In genomic region chr8:84654597-84654996, GRCm38 (mm10) we compare ENCODE assay signal across 8 mouse cellular contexts. TPM values are rescaled to one million over a fixed set of nuclear protein-coding genes. Genes with fewer than 3 reads are reported as not detected.
DNase-seq lines count a peak whose midpoint lies in the region; ATAC-seq and TF ChIP-seq lines count a peak whose summit lies in the region.

No protein-coding gene starts in this region.

- no peak overlapping the region for H3K9ac ChIP-seq in lung, postnatal 0 days (replicated peaks; ENCODE audit: low read depth)
- H3K9ac ChIP-seq in hindbrain, embryonic 12.5 days = no peak overlapping the region
- no peak overlapping the region for H3K9ac ChIP-seq in neural tube, embryonic 12.5 days

- H3K4me3 ChIP-seq in lung, postnatal 0 days (ENCODE audit: low read depth, low read length) = no peak overlapping the region
- H3K4me3 ChIP-seq in embryonic facial prominence, embryonic 10.5 days = peak overlapping the region; percentile 59; the same call in 1 of the 2 replicates
- H3K4me3 ChIP-seq in hindbrain, embryonic 12.5 days = no peak overlapping the region
- no peak overlapping the region for H3K4me3 ChIP-seq in neural tube, embryonic 12.5 days

- no peaks in the 10 kb centered on the region for H3K9me3 ChIP-seq in lung, postnatal 0 days (ENCODE audit: low read length)
- H3K9me3 ChIP-seq in embryonic facial prominence, embryonic 10.5 days = no peaks in the 10 kb centered on the region
- no peaks in the 10 kb centered on the region for H3K9me3 ChIP-seq in hindbrain, embryonic 12.5 days (replicated peaks)
- H3K9me3 ChIP-seq in neural tube, embryonic 12.5 days = no peaks in the 10 kb centered on the region

- no peak for ATAC-seq in lung, postnatal 0 days
- ATAC-seq in hindbrain, embryonic 12.5 days (ENCODE audit: low FRiP score) = no peak
- ATAC-seq in neural tube, embryonic 12.5 days (ENCODE audit: low FRiP score, low read depth) = no peak
- ATAC-seq in erythroblast, adult 5-6 weeks (replicated peaks; ENCODE audit: low FRiP score, poor library complexity, severe bottlenecking) = no peak

- H3K4me1 ChIP-seq in lung, postnatal 0 days (ENCODE audit: insufficient read depth, low read depth, low read length) = peaks cover 24% of the 10 kb centered on the region
- H3K4me1 ChIP-seq in embryonic facial prominence, embryonic 10.5 days = peaks cover 76% of the 10 kb centered on the region
- H3K4me1 ChIP-seq in hindbrain, embryonic 12.5 days = peaks cover 35% of the 10 kb centered on the region
- H3K4me1 ChIP-seq in neural tube, embryonic 12.5 days = peaks cover 37% of the 10 kb centered on the region

- peak; percentile 53 for TF ChIP-seq CTCF in lung, postnatal 0 days (IDR thresholded peaks at IDR 0.05)

- WGBS in lung, postnatal 0 days = 30% methylated on average over 4 of the region's 4 CpGs
- WGBS in embryonic facial prominence, embryonic 10.5 days = 25% methylated on average over 4 of the region's 4 CpGs
- WGBS in hindbrain, embryonic 12.5 days = 42% methylated on average over 4 of the region's 4 CpGs
- whole genome bisulfite sequencing in neural tube, embryonic 12.5 days = 51% methylated on average over 4 of the region's 4 CpGs

- no peak overlapping the region for H3K4me2 ChIP-seq in lung, postnatal 0 days (replicated peaks; ENCODE audit: low read depth, low read length)
- H3K4me2 ChIP-seq in hindbrain, embryonic 12.5 days (replicated peaks) = no peak overlapping the region
- H3K4me2 ChIP-seq in neural tube, embryonic 12.5 days (replicated peaks) = peak overlapping the region; percentile 56

- no peak for DNase-seq in lung, postnatal 0 days (ENCODE audit: low spot score)
- no peak for DNase-seq in lung, adult 18-20 months
- peak; percentile 67 for DNase-seq in embryonic facial prominence, embryonic 10.5 days (ENCODE audit: low spot score)
- no peak for DNase-seq in left cerebral cortex, adult 11 months (ENCODE audit: low spot score)
- DNase-seq in frontal cortex, adult 2 months (ENCODE audit: extremely low spot score in 1 of 2, low spot score in 1 of 2) = no peak

- no peak for TF ChIP-seq EP300 in lung, postnatal 0 days (IDR thresholded peaks at IDR 0.05)

- H3K27me3 ChIP-seq in lung, postnatal 0 days (replicated peaks; ENCODE audit: insufficient read depth, low read length) = no peaks in the 10 kb centered on the region
- H3K27me3 ChIP-seq in embryonic facial prominence, embryonic 10.5 days (replicated peaks; ENCODE audit: low read depth, poor library complexity, severe bottlenecking) = no peaks in the 10 kb centered on the region
- no peaks in the 10 kb centered on the region for H3K27me3 ChIP-seq in hindbrain, embryonic 12.5 days
- H3K27me3 ChIP-seq in neural tube, embryonic 12.5 days (replicated peaks) = no peaks in the 10 kb centered on the region

- H3K27ac ChIP-seq in lung, postnatal 0 days (ENCODE audit: low read length) = peak overlapping the region; percentile 97
- H3K27ac ChIP-seq in embryonic facial prominence, embryonic 10.5 days (replicated peaks) = peak overlapping the region; percentile 97
- H3K27ac ChIP-seq in hindbrain, embryonic 12.5 days = peak overlapping the region; percentile 89
- H3K27ac ChIP-seq in neural tube, embryonic 12.5 days = 0 out of 2 replicates have a peak overlapping the region, but pooled peaks have one; percentile 83

- H3K36me3 ChIP-seq in lung, postnatal 0 days (ENCODE audit: insufficient read depth, low read length) = no peaks in the 10 kb centered on the region
- H3K36me3 ChIP-seq in embryonic facial prominence, embryonic 10.5 days (replicated peaks) = no peaks in the 10 kb centered on the region
- no peaks in the 10 kb centered on the region for H3K36me3 ChIP-seq in hindbrain, embryonic 12.5 days
- no peaks in the 10 kb centered on the region for H3K36me3 ChIP-seq in neural tube, embryonic 12.5 days

RNA-seq across cellular contexts. Expression of gene Ier2, which starts 8.1 kb away (rescaled TPM):
- polyA plus RNA-seq in lung, postnatal 0 days (2015; fragmentation: Nextera tagmentation; extraction: Ambion mirVana) = 113 and 140 TPM in 2 replicates
- polyA plus RNA-seq in embryonic facial prominence, embryonic 10.5 days (2016; fragmentation: Nextera tagmentation; extraction: Ambion mirVana) = 140 and 148 TPM in 2 replicates
- 62.5 and 64.8 TPM in 2 replicates for polyA plus RNA-seq in hindbrain, embryonic 12.5 days (2016; fragmentation: Nextera tagmentation; extraction: Ambion mirVana)
- 72.4 and 72.8 TPM in 2 replicates for polyA plus RNA-seq in neural tube, embryonic 12.5 days (2016; fragmentation: Nextera tagmentation; extraction: Ambion mirVana)
- 17.8 and 22.9 TPM in 2 replicates for total RNA-seq in erythroblast, adult 5-6 weeks (2015; ENCODE audit: low replicate concordance)
- total RNA-seq in erythroblast, adult 5-6 weeks (2017; ENCODE audit: low replicate concordance) = 9.2 and 14.8 TPM in 2 replicates
- 11.1 and 21.5 TPM in 2 replicates for polyA plus RNA-seq in frontal cortex, adult 2 months (2012; rRNA removed)

RNA-seq across cellular contexts. Expression of gene Trmt1, which starts 31.5 kb away (rescaled TPM):
- polyA plus RNA-seq in lung, postnatal 0 days (2015; fragmentation: Nextera tagmentation; extraction: Ambion mirVana) = 38.4 and 43.4 TPM in 2 replicates
- polyA plus RNA-seq in embryonic facial prominence, embryonic 10.5 days (2016; fragmentation: Nextera tagmentation; extraction: Ambion mirVana) = 69.1 and 71.2 TPM in 2 replicates
- 51.2 and 55.9 TPM in 2 replicates for polyA plus RNA-seq in hindbrain, embryonic 12.5 days (2016; fragmentation: Nextera tagmentation; extraction: Ambion mirVana)
- polyA plus RNA-seq in neural tube, embryonic 12.5 days (2016; fragmentation: Nextera tagmentation; extraction: Ambion mirVana) = 58.5 and 59.1 TPM in 2 replicates
- total RNA-seq in erythroblast, adult 5-6 weeks (2015; ENCODE audit: low replicate concordance) = 9.8 and 16.9 TPM in 2 replicates
- 18.3 and 21.5 TPM in 2 replicates for total RNA-seq in erythroblast, adult 5-6 weeks (2017; ENCODE audit: low replicate concordance)
- polyA plus RNA-seq in frontal cortex, adult 2 months (2012; rRNA removed) = 143 and 157 TPM in 2 replicates

RNA-seq across cellular contexts. Expression of gene Nacc1, which starts 33.1 kb away (rescaled TPM):
- polyA plus RNA-seq in lung, postnatal 0 days (2015; fragmentation: Nextera tagmentation; extraction: Ambion mirVana) = 7.1 and 7.4 TPM in 2 replicates
- polyA plus RNA-seq in embryonic facial prominence, embryonic 10.5 days (2016; fragmentation: Nextera tagmentation; extraction: Ambion mirVana) = 30.4 and 30.8 TPM in 2 replicates
- polyA plus RNA-seq in hindbrain, embryonic 12.5 days (2016; fragmentation: Nextera tagmentation; extraction: Ambion mirVana) = 20.9 and 21.3 TPM in 2 replicates
- polyA plus RNA-seq in neural tube, embryonic 12.5 days (2016; fragmentation: Nextera tagmentation; extraction: Ambion mirVana) = 17.2 and 19.2 TPM in 2 replicates
- 12.7 and 19.9 TPM in 2 replicates for total RNA-seq in erythroblast, adult 5-6 weeks (2015; ENCODE audit: low replicate concordance)
- 8.2 and 13.1 TPM in 2 replicates for total RNA-seq in erythroblast, adult 5-6 weeks (2017; ENCODE audit: low replicate concordance)
- polyA plus RNA-seq in frontal cortex, adult 2 months (2012; rRNA removed) = 79.7 and 79.8 TPM in 2 replicates

RNA-seq across cellular contexts. Expression of gene Lyl1, which starts 46.7 kb away (rescaled TPM):
- polyA plus RNA-seq in lung, postnatal 0 days (2015; fragmentation: Nextera tagmentation; extraction: Ambion mirVana) = 11.6 and 13.9 TPM in 2 replicates
- 4.3 and 5.5 TPM in 2 replicates for polyA plus RNA-seq in embryonic facial prominence, embryonic 10.5 days (2016; fragmentation: Nextera tagmentation; extraction: Ambion mirVana)
- 4.6 and 4.9 TPM in 2 replicates for polyA plus RNA-seq in hindbrain, embryonic 12.5 days (2016; fragmentation: Nextera tagmentation; extraction: Ambion mirVana)
- polyA plus RNA-seq in neural tube, embryonic 12.5 days (2016; fragmentation: Nextera tagmentation; extraction: Ambion mirVana) = 4.4 and 4.5 TPM in 2 replicates
- 37.4 and 40.3 TPM in 2 replicates for total RNA-seq in erythroblast, adult 5-6 weeks (2015; ENCODE audit: low replicate concordance)
- 43.1 and 44.2 TPM in 2 replicates for total RNA-seq in erythroblast, adult 5-6 weeks (2017; ENCODE audit: low replicate concordance)
- polyA plus RNA-seq in frontal cortex, adult 2 months (2012; rRNA removed) = 2.9 and 4.1 TPM in 2 replicates
